Mouse (Mus musculus) activated CD4-positive, CD25-positive, alpha-beta regulatory T cell, adult 4 months (primary cell): ENCODE results near the gene Hck. TPM values are rescaled to one million over a fixed set of nuclear protein-coding genes. Genes with fewer than 3 reads are reported as not detected.

Experiments used
- polyA plus RNA-seq, 2 experiments: library from polyadenylated mRNA; unstranded; fragments of 100-300 nt; shearing (Covaris generic); gene quantifications; one replicate each; pipeline ENCODE4 v1.2.1; 2017

The Hck gene
- polyA plus RNA-seq, 2 experiments from 2014 or later: 0.97 TPM; not detected in 1

Other genes starting within 250 kb of the Hck start
- gene Mylk2, start 197.1 kb upstream of the Hck start, polyA plus RNA-seq: not detected
- gene Foxs1, start 175.3 kb upstream of the Hck start, polyA plus RNA-seq: not detected
- gene Dusp15, start 156.8 kb upstream of the Hck start, polyA plus RNA-seq: not detected
- gene Ttll9, start 146.0 kb upstream of the Hck start, polyA plus RNA-seq: 1 to 10 TPM; 1.2 to 1.3 TPM
- 100 to 1,000 TPM; 159 to 185 TPM for gene Pdrg1, start 93.0 kb upstream of the Hck start, polyA plus RNA-seq
- gene Xkr7, start 76.6 kb upstream of the Hck start, polyA plus RNA-seq: not detected
- not detected for gene Ccm2l, start 42.5 kb upstream of the Hck start, polyA plus RNA-seq
- gene Tm9sf4, start 52.8 kb downstream of the Hck start, polyA plus RNA-seq: 10 to 100 TPM; 24.1 to 41.4 TPM
- 10 to 100 TPM; 25.3 to 25.6 TPM for gene Tspyl3, start 117.0 kb downstream of the Hck start, polyA plus RNA-seq
- 10 to 100 TPM; 20.9 to 26.3 TPM for gene Plagl2, start 133.0 kb downstream of the Hck start, polyA plus RNA-seq
- 1 to 10 TPM; 8.8 to 9.4 TPM for gene Pofut1, start 133.1 kb downstream of the Hck start, polyA plus RNA-seq
- 10 to 100 TPM in 1 of 2 experiments, 1 to 10 TPM in 1; 9.4 to 11.1 TPM for gene Kif3b, start 182.9 kb downstream of the Hck start, polyA plus RNA-seq
- gene Asxl1, start 237.4 kb downstream of the Hck start, polyA plus RNA-seq: 10 to 100 TPM; 13.9 to 20.4 TPM